Mouse (Mus musculus): Measurements from ENCODE around the gene Sytl4.

DNA sequence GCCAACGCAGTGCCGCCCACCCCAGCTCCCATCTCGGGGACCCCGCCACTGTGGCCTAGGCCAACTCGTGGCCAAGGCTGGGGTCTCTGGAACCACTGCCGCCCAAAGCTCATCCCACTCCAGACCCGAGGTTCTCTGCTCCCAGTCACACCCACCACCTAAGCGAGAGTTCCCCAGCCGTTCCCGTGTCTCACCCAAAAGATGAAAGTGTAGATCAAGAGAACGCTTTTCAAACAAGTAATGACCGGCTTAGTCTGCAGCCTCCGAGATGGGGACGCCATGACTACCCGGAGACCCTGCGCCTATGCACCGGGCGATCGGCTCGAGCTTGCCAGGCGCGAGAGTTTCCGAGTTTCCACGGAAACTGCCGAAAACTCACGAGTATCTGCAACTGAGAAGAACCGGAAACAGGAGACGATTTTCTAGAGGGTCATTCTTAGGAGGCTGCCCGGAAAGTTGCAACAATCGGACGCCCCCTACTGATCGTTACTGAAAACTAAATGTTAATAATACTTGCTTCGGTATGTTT lies 83.5 kb downstream of the Sytl4 start, which contains the start of gene Tspan6:
- TF ChIP-seq CTCF (IDR thresholded peaks at IDR 0.05) (peak; percentile 56), EP300 (IDR thresholded peaks at IDR 0.05) (no peak)
